Mouse (Mus musculus) small intestine, adult 2 months (tissue): Measurements from ENCODE around the gene Aaas.
A peak's percentile ranks its signal among the peaks of the same experiment; 100 is the strongest.

Experiments used
- CTCF ChIP-seq: fragments of 200-500 bp; IDR thresholded peaks from 2 replicates; pipeline ENCODE4 v1.5.1; 2012; ENCODE audit warnings: low read depth, mild to moderate bottlenecking, control low read depth, inconsistent platforms, low read length, moderate library complexity, mixed read lengths; ENCODE audit not compliant: insufficient replicate concordance, insufficient read length; ENCODE audit errors: extremely low read depth
- POLR2A ChIP-seq: fragments of 200-500 bp; IDR thresholded peaks from 2 replicates; pipeline ENCODE4 v1.6.1; 2012; ENCODE audit warnings: low read depth, mild to moderate bottlenecking, control low read depth, inconsistent platforms, low read length, moderate library complexity

GRCm38 (mm10) chr15:102331610-102332015, 19.0 kb downstream of the Aaas start, which contains the start of gene Myg1:
- TF ChIP-seq POLR2A (peak; percentile 38), CTCF (no peak)
